10 mouse cellular contexts compared by ENCODE assay signal in the genomic region with DNA sequence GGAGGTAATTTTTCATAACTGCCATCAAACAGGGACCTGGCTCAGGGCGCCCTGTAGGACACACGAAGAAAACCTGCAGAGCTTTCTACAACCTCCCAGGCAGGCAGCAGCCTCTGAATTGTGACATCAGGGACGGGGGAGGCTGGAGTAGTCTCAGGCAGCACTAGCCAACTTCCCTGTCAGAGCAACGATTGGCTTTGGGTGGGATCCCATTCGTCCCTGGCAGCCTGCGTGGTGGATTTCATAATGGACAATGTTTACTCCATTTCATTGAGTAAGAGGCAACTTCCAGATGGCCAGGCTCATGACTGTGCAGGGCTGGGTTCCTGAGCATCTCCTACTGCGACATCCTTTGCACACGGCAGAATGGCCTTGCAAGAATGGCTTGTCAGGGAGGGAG. TPM values are rescaled to one million over a fixed set of nuclear protein-coding genes. Genes with fewer than 3 reads are reported as not detected.
DNase-seq lines count a peak whose midpoint lies in the region; ATAC-seq and TF ChIP-seq lines count a peak whose summit lies in the region.
"Had no signal": no experiment of that assay in that cellular context is flagged by ENCODE, and none has a peak within 500 bp of the region (broad histone marks: within the 10 kb centered on the region; RNA-seq: fewer than 3 reads in every experiment).

No protein-coding gene starts in this region.

- peak; percentile 65 for DNase-seq in kidney, adult 2 months
- peak; percentile 97 for DNase-seq in cerebellum, adult 9-11 months
- peak; percentile 84 to 90 for DNase-seq in heart, adult 2 months
- peak; percentile 56 to 92 for DNase-seq in left cerebral cortex, adult 8-10 months (ENCODE audit: low spot score in 2 of 2)
- DNase-seq in urinary bladder, postnatal 25 days (ENCODE audit: low spot score): peak; percentile 67

- ATAC-seq in kidney, embryonic 16.5 days (ENCODE audit: low FRiP score, low TSS enrichment): no peak
- ATAC-seq in megakaryocyte progenitor cell, adult 5-6 weeks (replicated peaks; ENCODE audit: poor library complexity): peak; percentile 93
- ATAC-seq in midbrain, embryonic 13.5 days: no peak

- intact Hi-C loops in heart, adult 2 months (cut with DNase I): no loop called here

- no peak overlapping the region for H3K4me2 ChIP-seq in kidney, embryonic 16.5 days (replicated peaks; ENCODE audit: low read depth, low read length)
- no peak overlapping the region for H3K4me2 ChIP-seq in midbrain, embryonic 13.5 days (replicated peaks)

- WGBS in kidney, adult 2 months: 71% methylated on average over 8 of the region's 8 CpGs
- WGBS in kidney, embryonic 16.5 days: 67% methylated on average over 8 of the region's 8 CpGs
- 46% methylated on average over 8 of the region's 8 CpGs for WGBS in heart, adult 2 months
- WGBS in midbrain, embryonic 13.5 days: 85% methylated on average over 8 of the region's 8 CpGs

- no peaks in the 10 kb centered on the region for H3K79me2 ChIP-seq in heart, adult 2 months (replicated peaks; ENCODE audit: control insufficient read depth, insufficient read depth, low read length)

- H3K27me3 ChIP-seq in kidney, adult 2 months (replicated peaks; ENCODE audit: control insufficient read depth, insufficient read depth, low read length): no peaks in the 10 kb centered on the region
- H3K27me3 ChIP-seq in kidney, embryonic 16.5 days (ENCODE audit: insufficient read depth, low read length): no peaks in the 10 kb centered on the region
- no peaks in the 10 kb centered on the region for H3K27me3 ChIP-seq in heart, adult 2 months (ENCODE audit: control insufficient read depth, insufficient read depth, low read length)
- H3K27me3 ChIP-seq in midbrain, embryonic 13.5 days: no peaks in the 10 kb centered on the region

- TF ChIP-seq EP300 in heart, adult 2 months (IDR thresholded peaks at IDR 0.05; ENCODE audit: insufficient read depth, low read depth, low read length): peak; percentile 89

- TF ChIP-seq CTCF in kidney, adult 2 months (conservative IDR thresholded peaks at IDR 0.05; ENCODE audit: insufficient read depth, insufficient read length, low read depth, low read length): no peak
- no peak for TF ChIP-seq CTCF in heart, adult 2 months (IDR thresholded peaks at IDR 0.05)

- TF ChIP-seq POLR2A in kidney, adult 2 months (IDR thresholded peaks at IDR 0.05; ENCODE audit: low read depth, low read length): no peak
- peak; percentile 60; the same call in 1 of the 2 replicates for TF ChIP-seq POLR2A in heart, adult 2 months (IDR thresholded peaks at IDR 0.05; ENCODE audit: insufficient read depth, low read depth, low read length)

- H3K4me3 ChIP-seq in kidney, adult 2 months (ENCODE audit: insufficient read depth, low read depth, low read length): no peak overlapping the region
- no peak overlapping the region for H3K4me3 ChIP-seq in kidney, embryonic 16.5 days (ENCODE audit: low read length)
- no peak overlapping the region for H3K4me3 ChIP-seq in heart, adult 2 months
- H3K4me3 ChIP-seq in midbrain, embryonic 13.5 days (replicated peaks): no peak overlapping the region

- H3K9ac ChIP-seq in kidney, embryonic 16.5 days (replicated peaks; ENCODE audit: low read length): no peak overlapping the region
- no peak overlapping the region for H3K9ac ChIP-seq in heart, adult 2 months (ENCODE audit: low read depth, low read length)
- H3K9ac ChIP-seq in midbrain, embryonic 13.5 days (replicated peaks): no peak overlapping the region

- peaks cover 6% of the 10 kb centered on the region; the same call in 1 of the 2 replicates for H3K4me1 ChIP-seq in kidney, adult 2 months (ENCODE audit: control insufficient read depth, insufficient read depth, low read length)
- H3K4me1 ChIP-seq in kidney, embryonic 16.5 days (ENCODE audit: insufficient read depth, low read length): 0 out of 2 replicates have a peak, but pooled peaks cover 3% of the 10 kb centered on the region
- H3K4me1 ChIP-seq in heart, adult 2 months (ENCODE audit: control insufficient read depth, insufficient read depth, low read length): peaks cover 7% of the 10 kb centered on the region
- no peaks in the 10 kb centered on the region for H3K4me1 ChIP-seq in midbrain, embryonic 13.5 days (replicated peaks)

- no peaks in the 10 kb centered on the region for H3K9me3 ChIP-seq in kidney, embryonic 16.5 days (ENCODE audit: low read length)
- H3K9me3 ChIP-seq in midbrain, embryonic 13.5 days: no peaks in the 10 kb centered on the region

- H3K27ac ChIP-seq in kidney, adult 2 months (ENCODE audit: insufficient read depth, low read depth, low read length): no peak overlapping the region
- no peak overlapping the region for H3K27ac ChIP-seq in kidney, embryonic 16.5 days (ENCODE audit: low read length)
- no peak overlapping the region; the same call in 1 of the 2 replicates for H3K27ac ChIP-seq in heart, adult 2 months
- H3K27ac ChIP-seq in midbrain, embryonic 13.5 days: no peak overlapping the region

- no peaks in the 10 kb centered on the region; the same call in 1 of the 2 replicates for H3K36me3 ChIP-seq in kidney, adult 2 months (ENCODE audit: control insufficient read depth, insufficient read depth, low read length)
- H3K36me3 ChIP-seq in kidney, embryonic 16.5 days (ENCODE audit: insufficient read depth, low read length): no peaks in the 10 kb centered on the region
- peaks cover 4% of the 10 kb centered on the region for H3K36me3 ChIP-seq in heart, adult 2 months (ENCODE audit: control insufficient read depth, insufficient read depth, low read length)
- no peaks in the 10 kb centered on the region for H3K36me3 ChIP-seq in midbrain, embryonic 13.5 days

RNA-seq across cellular contexts. Expression of a gene that starts 21.6 kb away (rescaled TPM):
- 125 and 136 TPM in 2 replicates for polyA plus RNA-seq in kidney, adult 2 months (2012; rRNA removed)
- polyA plus RNA-seq in kidney, embryonic 16.5 days (2015; fragmentation: Nextera tagmentation; extraction: Ambion mirVana): 2.6 and 4.6 TPM in 2 replicates
- total RNA-seq in heart, adult 2 months (2021): 10 to 100 TPM; 10.5 to 15.1 TPM
- 18.8 and 20.9 TPM in 2 replicates for polyA plus RNA-seq in heart, adult 2 months (2012; rRNA removed)
- 10 to 100 TPM; 15.8 to 18.7 (median 17.4) TPM for total RNA-seq in left cerebral cortex, adult 8-10 months (2022)
- total RNA-seq in megakaryocyte progenitor cell, adult 5-6 weeks (2015): 74.0 and 84.4 TPM in 2 replicates
- 34.5 and 39.9 TPM in 2 replicates for total RNA-seq in megakaryocyte progenitor cell, adult 5-6 weeks (2017)
- polyA plus RNA-seq in midbrain, embryonic 13.5 days (2015; fragmentation: Nextera tagmentation; extraction: Ambion mirVana): not detected in 2 replicates
- total RNA-seq: MEL had no signal
- polyA plus RNA-seq: neural tube, embryonic 11.5 days had no signal

RNA-seq across cellular contexts. Expression of a gene that starts 30.8 kb away (rescaled TPM):
- 175 and 201 TPM in 2 replicates for polyA plus RNA-seq in kidney, adult 2 months (2012; rRNA removed)
- polyA plus RNA-seq in kidney, embryonic 16.5 days (2015; fragmentation: Nextera tagmentation; extraction: Ambion mirVana): 39.8 and 55.9 TPM in 2 replicates
- total RNA-seq in heart, adult 2 months (2021): 10 to 100 TPM; 44.8 to 57.9 TPM
- polyA plus RNA-seq in heart, adult 2 months (2012; rRNA removed): 200 and 229 TPM in 2 replicates
- total RNA-seq in left cerebral cortex, adult 8-10 months (2022): 1 to 10 TPM; 4.9 to 9.1 (median 6.8) TPM
- 9.3 and 11.9 TPM in 2 replicates for total RNA-seq in megakaryocyte progenitor cell, adult 5-6 weeks (2015)
- total RNA-seq in megakaryocyte progenitor cell, adult 5-6 weeks (2017): 14.2 and 27.8 TPM in 2 replicates
- 7.7 and 10.2 TPM in 2 replicates for polyA plus RNA-seq in midbrain, embryonic 13.5 days (2015; fragmentation: Nextera tagmentation; extraction: Ambion mirVana)
- total RNA-seq: MEL had no signal

RNA-seq across cellular contexts. Expression of a gene that starts 34.7 kb away (rescaled TPM):
- 2.7 and 4.8 TPM in 2 replicates for polyA plus RNA-seq in kidney, adult 2 months (2012; rRNA removed)
- polyA plus RNA-seq in kidney, embryonic 16.5 days (2015; fragmentation: Nextera tagmentation; extraction: Ambion mirVana): 1.2 and 2.3 TPM in 2 replicates
- total RNA-seq in heart, adult 2 months (2021): 10 to 100 TPM; 11.4 to 11.9 TPM
- 9.2 and 11.1 TPM in 2 replicates for polyA plus RNA-seq in heart, adult 2 months (2012; rRNA removed)
- total RNA-seq in left cerebral cortex, adult 8-10 months (2022): 1 to 10 TPM; 1.6 to 4.7 (median 2.1) TPM
- total RNA-seq in megakaryocyte progenitor cell, adult 5-6 weeks (2015): 5.7 and 8.8 TPM in 2 replicates
- 1.9 and 9.7 TPM in 2 replicates for total RNA-seq in megakaryocyte progenitor cell, adult 5-6 weeks (2017)
- polyA plus RNA-seq in midbrain, embryonic 13.5 days (2015; fragmentation: Nextera tagmentation; extraction: Ambion mirVana): 0.58 and 0.62 TPM in 2 replicates

RNA-seq across cellular contexts. Expression of a gene that starts 40.7 kb away (rescaled TPM):
- polyA plus RNA-seq in kidney, adult 2 months (2012; rRNA removed): 0.52 and 3.2 TPM in 2 replicates
- 2.0 and 2.1 TPM in 2 replicates for polyA plus RNA-seq in kidney, embryonic 16.5 days (2015; fragmentation: Nextera tagmentation; extraction: Ambion mirVana)
- 1 to 10 TPM in 1 of 2 experiments, under 1 TPM in 1; 0.94 to 2.7 TPM for total RNA-seq in heart, adult 2 months (2021)
- 1.9 and 2.2 TPM in 2 replicates for polyA plus RNA-seq in heart, adult 2 months (2012; rRNA removed)
- total RNA-seq in left cerebral cortex, adult 8-10 months (2022): 1 to 10 TPM; 1.4 to 6.0 (median 2.1) TPM
- 40.9 and 44.1 TPM in 2 replicates for total RNA-seq in megakaryocyte progenitor cell, adult 5-6 weeks (2015)
- total RNA-seq in megakaryocyte progenitor cell, adult 5-6 weeks (2017): 75.9 and 85.8 TPM in 2 replicates
- polyA plus RNA-seq in midbrain, embryonic 13.5 days (2015; fragmentation: Nextera tagmentation; extraction: Ambion mirVana): 1.1 and 1.2 TPM in 2 replicates
